Mouse (Mus musculus): ENCODE measurements at regions not wholly inside any gene's neighbourhood (a gene's known extent, or its start where the extent isn't known, plus 50 kb on each side); places are given as distances from the start of the nearest gene placed in this dataset.

GRCm38 (mm10) chr10:126727840-126728239 is 173.3 kb downstream of the Atp23 start:
- no peak for TF ChIP-seq POLR2A (IDR thresholded peaks at IDR 0.05; ENCODE audit: control insufficient read depth, low read depth, low read length)
- TF ChIP-seq CTCF (IDR thresholded peaks at IDR 0.05; ENCODE audit: control insufficient read depth, insufficient read depth, insufficient replicate concordance, low read depth, low read length), result no peak
